Mouse (Mus musculus) kidney, adult 2 months (tissue): ENCODE measurements around the gene Pdlim5. TPM values are rescaled to one million over a fixed set of nuclear protein-coding genes. Genes with fewer than 3 reads are reported as not detected.

Experiments
- DNase-seq: peaks from one replicate; pipeline ENCODE4 v3.0.0; 2021
- H3K27ac ChIP-seq: fragments of 200-500 bp; 2 replicates; pipeline ENCODE4 v1.5.1; 2012; ENCODE audit warnings: low read depth, low read length, control low read depth, inconsistent platforms; ENCODE audit not compliant: insufficient read depth
- H3K27me3 ChIP-seq: fragments of 200-500 bp; replicated peaks from 2 replicates; pipeline ENCODE4 v1.6.1; 2012; ENCODE audit warnings: mild to moderate bottlenecking, moderate library complexity, low read length, inconsistent platforms; ENCODE audit not compliant: control insufficient read depth, insufficient read depth
- H3K36me3 ChIP-seq: fragments of 200-500 bp; 2 replicates; pipeline ENCODE4 v1.6.1; 2012; ENCODE audit warnings: mild to moderate bottlenecking, moderate library complexity, low read length, inconsistent platforms; ENCODE audit not compliant: control insufficient read depth, insufficient read depth
- H3K4me1 ChIP-seq: fragments of 200-500 bp; 2 replicates; pipeline ENCODE4 v1.6.1; 2011; ENCODE audit warnings: low read length; ENCODE audit not compliant: control insufficient read depth, insufficient read depth
- H3K4me3 ChIP-seq: fragments of 200-500 bp; 2 replicates; pipeline ENCODE4 v1.5.1; 2011; ENCODE audit warnings: mild to moderate bottlenecking, low read depth, low read length, control low read depth; ENCODE audit not compliant: insufficient read depth
- CTCF ChIP-seq: fragments of 200-500 bp; conservative IDR thresholded peaks from 2 replicates; pipeline ENCODE4 v1.5.1; 2011; ENCODE audit warnings: low read depth, mild to moderate bottlenecking, control low read depth, low read length, moderate library complexity, mixed read lengths; ENCODE audit not compliant: insufficient read depth, insufficient read length
- POLR2A ChIP-seq: fragments of 200-500 bp; IDR thresholded peaks from one replicate; pipeline ENCODE4 v1.6.1; 2011; ENCODE audit warnings: low read depth, low read length, control low read depth
- WGBS: fragments of 180-500 bp; shearing (Covaris S2); methylation state at CpG from one replicate; pipeline ENCODE4 v1.1.7; 2018; 5-methylcytosine and 5-hydroxymethylcytosine counted together
- polyA plus RNA-seq: library from polyadenylated mRNA; depleted of rRNA; stranded (reverse); fragments of >200 nt; gene quantifications from 2 replicates; pipeline ENCODE4 v1.2.3, GENCODE M21; 2012

Pdlim5 gene
- polyA plus RNA-seq, 1 experiment, result 62.6 TPM

DNA sequence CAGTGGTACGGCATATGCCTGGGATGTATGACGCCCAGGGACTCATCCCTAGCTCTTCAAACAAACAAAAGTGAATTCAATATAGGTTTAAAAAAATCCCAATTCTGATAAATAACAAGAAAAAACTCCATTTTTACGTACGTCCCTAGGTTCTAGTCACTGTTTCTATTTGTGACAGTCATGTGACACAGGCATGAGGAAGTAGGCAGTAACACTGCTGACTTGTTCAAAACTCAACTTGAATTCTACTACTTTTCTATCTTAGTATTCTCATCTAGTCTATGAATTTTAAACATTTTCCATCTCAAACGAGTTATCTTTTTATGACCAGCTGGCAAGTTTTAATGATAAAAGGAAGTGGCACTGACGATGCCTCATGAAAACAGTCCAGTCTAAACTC lies 122.2 kb downstream of the Pdlim5 start:
- no peak overlapping the region for H3K27ac ChIP-seq
- no peaks in the 10 kb centered on the region for H3K4me1 ChIP-seq
- no peak for DNase-seq
- no peak for TF ChIP-seq CTCF
- TF ChIP-seq POLR2A, result no peak
- no peaks in the 10 kb centered on the region for H3K27me3 ChIP-seq
- peaks cover 5% of the 10 kb centered on the region for H3K36me3 ChIP-seq
- WGBS, result 83% methylated on average over 6 of the region's 6 CpGs
- H3K4me3 ChIP-seq, result no peak overlapping the region

DNA sequence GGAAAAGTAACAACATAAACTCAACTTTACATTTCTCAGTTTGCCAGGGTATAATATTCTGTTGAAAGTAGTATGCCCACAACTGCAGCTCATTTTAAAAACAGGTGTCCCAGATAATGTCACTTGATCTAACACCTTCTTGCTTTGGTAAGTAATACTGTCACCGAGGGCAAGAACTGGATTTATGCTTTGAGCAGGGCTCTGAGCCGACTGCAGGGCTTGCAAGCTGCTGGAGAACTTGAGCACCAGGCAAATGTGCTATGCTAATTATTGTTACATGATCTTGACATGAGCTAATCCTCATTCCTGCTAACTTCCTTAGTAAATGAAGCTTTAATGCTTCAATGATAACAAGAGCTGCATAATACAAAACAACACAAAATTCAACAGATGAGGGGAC lies 139.1 kb downstream of the Pdlim5 start:
- TF ChIP-seq POLR2A (no peak), CTCF (no peak)
- no peak overlapping the region for H3K4me3 ChIP-seq
- H3K36me3 ChIP-seq, result no peaks in the 10 kb centered on the region; the same call in 1 of the 2 replicates
- peaks cover 3% of the 10 kb centered on the region; the same call in 1 of the 2 replicates for H3K4me1 ChIP-seq
- no peaks in the 10 kb centered on the region for H3K27me3 ChIP-seq
- no peak overlapping the region for H3K27ac ChIP-seq
- no peak for DNase-seq
- WGBS, result 43% methylated on average over 2 of the region's 2 CpGs

DNA sequence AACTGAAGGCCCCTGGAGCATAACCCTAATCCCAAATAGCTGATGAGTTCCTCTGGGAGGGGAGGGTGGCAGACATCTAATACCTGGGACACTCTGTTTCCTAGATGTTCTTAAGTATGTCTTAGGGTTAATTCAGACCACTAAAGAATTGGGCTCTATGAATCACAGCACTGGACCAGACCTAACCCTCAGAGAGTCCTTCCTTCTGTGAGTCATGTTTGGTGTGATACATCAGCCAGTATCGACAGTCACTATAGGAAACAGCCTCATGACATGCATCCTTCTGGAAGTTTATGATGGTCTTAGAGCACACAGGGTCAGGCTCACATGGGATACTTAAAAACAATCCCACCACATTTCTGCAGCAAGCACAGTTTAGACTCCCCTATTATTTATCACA lies 143.4 kb downstream of the Pdlim5 start:
- H3K4me1 ChIP-seq, result peaks cover 3% of the 10 kb centered on the region; the same call in 1 of the 2 replicates
- H3K4me3 ChIP-seq, result no peak overlapping the region
- peaks cover under 1% of the 10 kb centered on the region; the same call in 1 of the 2 replicates for H3K36me3 ChIP-seq
- TF ChIP-seq CTCF (no peak), POLR2A (no peak)
- no peaks in the 10 kb centered on the region for H3K27me3 ChIP-seq
- no peak overlapping the region for H3K27ac ChIP-seq
- DNase-seq, result no peak
- WGBS, result 59% methylated on average over 1 of the region's 1 CpGs

DNA sequence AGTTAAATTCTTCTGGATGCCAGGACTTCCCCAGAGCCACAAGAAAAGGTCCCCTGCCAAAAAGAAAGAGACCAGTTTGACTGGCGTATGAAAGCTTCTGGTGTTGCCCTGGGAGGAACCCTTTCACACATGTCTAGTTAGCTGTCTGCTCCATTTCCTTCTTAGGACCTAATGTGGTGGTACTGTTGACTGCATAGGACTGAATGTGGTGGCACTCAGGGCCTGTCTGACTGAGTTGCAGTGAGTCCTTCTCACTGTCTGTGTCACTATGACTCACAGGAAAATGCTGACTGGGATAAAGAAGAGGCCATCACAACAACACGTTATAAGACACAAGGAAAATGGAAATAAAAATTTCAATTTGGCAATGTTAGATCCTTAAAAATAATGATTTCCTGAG lies 146.0 kb downstream of the Pdlim5 start:
- DNase-seq, result no peak
- peaks cover 1% of the 10 kb centered on the region for H3K36me3 ChIP-seq
- WGBS, result 72% methylated on average over 2 of the region's 2 CpGs
- no peak overlapping the region for H3K4me3 ChIP-seq
- TF ChIP-seq POLR2A (no peak), CTCF (no peak)
- no peaks in the 10 kb centered on the region for H3K27me3 ChIP-seq
- H3K27ac ChIP-seq, result no peak overlapping the region
- peaks cover 3% of the 10 kb centered on the region; the same call in 1 of the 2 replicates for H3K4me1 ChIP-seq

DNA sequence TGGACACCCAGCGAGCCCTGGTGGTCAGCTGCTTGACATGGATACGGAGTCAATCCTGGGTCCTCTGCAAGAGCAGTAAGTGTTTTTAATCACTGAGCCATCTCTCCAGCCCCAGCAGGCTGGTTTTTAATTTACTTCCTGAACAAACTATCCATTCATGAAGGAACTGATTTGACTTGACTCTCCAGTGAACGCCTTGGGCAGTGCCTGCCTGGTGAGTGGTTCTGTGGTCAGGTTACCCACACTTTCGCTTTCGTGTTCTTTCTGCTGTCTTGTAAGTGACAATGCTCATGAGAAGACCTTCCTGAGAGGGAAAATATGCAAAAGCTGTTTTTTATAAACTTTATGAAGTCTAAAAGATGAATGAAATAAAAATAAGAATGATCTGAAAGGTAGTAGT lies 152.2 kb downstream of the Pdlim5 start:
- Histone ChIP-seq H3K27me3 (no peaks in the 10 kb centered on the region), H3K4me3 (no peak overlapping the region), H3K4me1 (no peaks in the 10 kb centered on the region), H3K27ac (no peak overlapping the region), H3K36me3 (peaks cover 8% of the 10 kb centered on the region)
- DNase-seq, result peak; percentile 4
- TF ChIP-seq CTCF (no peak), POLR2A (no peak)
- WGBS, result 74% methylated on average over 5 of the region's 5 CpGs

DNA sequence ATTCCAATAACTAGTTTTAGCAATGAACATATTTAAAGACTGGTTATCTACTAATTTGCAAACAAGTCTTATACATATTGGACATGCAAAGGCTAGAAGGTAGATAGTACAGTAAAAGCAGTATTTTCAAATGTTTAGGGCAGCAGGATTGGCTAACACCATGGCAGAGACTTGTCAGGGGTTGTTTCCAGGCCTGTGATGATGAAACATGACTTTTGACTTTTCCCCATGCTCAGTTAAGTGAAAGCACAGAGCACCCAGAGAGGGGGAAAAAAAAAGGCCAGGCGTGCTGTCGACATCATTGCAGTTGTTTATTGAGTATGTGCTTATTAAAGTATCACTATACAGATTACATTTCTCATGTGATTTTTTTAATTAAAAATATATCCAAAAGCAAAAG lies 156.2 kb downstream of the Pdlim5 start:
- H3K27ac ChIP-seq, result no peak overlapping the region
- H3K36me3 ChIP-seq, result peaks cover 7% of the 10 kb centered on the region
- no peaks in the 10 kb centered on the region for H3K4me1 ChIP-seq
- TF ChIP-seq CTCF (no peak), POLR2A (no peak)
- DNase-seq, result no peak
- H3K4me3 ChIP-seq, result no peak overlapping the region
- 96% methylated on average over 2 of the region's 2 CpGs for WGBS
- no peaks in the 10 kb centered on the region for H3K27me3 ChIP-seq

DNA sequence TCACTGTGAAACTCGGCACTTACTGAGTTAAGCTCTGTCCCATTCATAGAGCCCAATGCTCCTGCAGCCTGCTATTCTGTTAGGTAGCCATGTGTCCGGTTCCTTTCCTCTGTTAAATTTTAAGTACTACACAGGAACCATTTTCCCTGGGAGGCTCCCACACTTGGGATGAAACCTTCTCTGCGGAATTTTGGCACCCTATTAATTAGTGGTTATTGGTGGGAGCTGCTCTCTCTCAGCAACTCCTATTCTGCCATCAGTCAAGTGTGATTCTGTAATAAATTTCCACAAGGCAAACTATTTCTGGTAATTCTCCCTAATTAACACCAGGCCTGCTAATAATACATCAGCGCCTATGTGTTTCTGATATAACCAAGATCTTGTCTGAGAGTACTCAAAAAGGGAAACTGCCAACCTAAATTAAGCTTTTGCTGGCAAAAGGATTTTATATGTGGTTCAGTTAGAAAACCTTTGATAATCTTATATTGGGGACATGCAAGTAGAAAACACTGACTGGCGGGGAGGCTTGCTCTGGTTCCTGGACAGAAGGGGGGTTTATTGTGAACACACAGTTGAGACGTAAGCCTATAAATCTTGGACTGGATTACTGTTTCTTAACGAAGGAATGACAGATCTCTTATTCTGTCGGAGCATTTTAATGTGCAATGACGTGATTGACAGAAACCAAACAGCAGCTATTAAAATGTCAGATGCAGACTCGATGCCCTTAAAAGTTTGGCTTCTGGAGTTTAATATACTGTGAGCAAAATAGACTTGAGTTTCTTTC lies 157.0 kb downstream of the Pdlim5 start:
- Histone ChIP-seq H3K4me3 (no peak overlapping the region), H3K4me1 (no peaks in the 10 kb centered on the region), H3K27ac (no peak overlapping the region), H3K36me3 (peaks cover 7% of the 10 kb centered on the region), H3K27me3 (no peaks in the 10 kb centered on the region)
- 67% methylated on average over 10 of the region's 10 CpGs for WGBS
- DNase-seq, result no peak
- TF ChIP-seq POLR2A (no peak), CTCF (no peak)

DNA sequence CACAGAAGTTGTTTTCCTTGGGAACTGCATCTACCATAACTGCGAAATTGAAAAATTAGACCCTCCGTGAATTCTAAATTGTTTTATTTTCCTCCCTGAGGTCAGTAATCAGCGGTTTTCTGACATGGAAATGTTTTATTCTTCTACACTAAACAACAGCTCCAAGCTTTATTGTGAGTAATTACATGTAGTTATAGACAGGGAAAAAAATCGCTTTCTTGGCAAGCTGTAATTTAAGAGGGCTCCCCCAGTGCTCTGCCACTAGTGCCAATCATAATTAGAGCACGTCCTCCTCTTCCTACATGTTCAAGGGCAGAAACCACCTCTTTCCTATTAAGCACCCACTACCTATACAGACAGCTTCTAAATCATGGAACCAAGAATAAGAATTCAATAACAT lies 157.9 kb downstream of the Pdlim5 start:
- no peak overlapping the region for H3K27ac ChIP-seq
- WGBS, result 75% methylated on average over 5 of the region's 5 CpGs
- DNase-seq, result no peak
- H3K36me3 ChIP-seq, result peaks cover 7% of the 10 kb centered on the region
- TF ChIP-seq CTCF (no peak), POLR2A (no peak)
- no peaks in the 10 kb centered on the region for H3K4me1 ChIP-seq
- no peak overlapping the region for H3K4me3 ChIP-seq
- no peaks in the 10 kb centered on the region for H3K27me3 ChIP-seq
